In the genomic region with DNA sequence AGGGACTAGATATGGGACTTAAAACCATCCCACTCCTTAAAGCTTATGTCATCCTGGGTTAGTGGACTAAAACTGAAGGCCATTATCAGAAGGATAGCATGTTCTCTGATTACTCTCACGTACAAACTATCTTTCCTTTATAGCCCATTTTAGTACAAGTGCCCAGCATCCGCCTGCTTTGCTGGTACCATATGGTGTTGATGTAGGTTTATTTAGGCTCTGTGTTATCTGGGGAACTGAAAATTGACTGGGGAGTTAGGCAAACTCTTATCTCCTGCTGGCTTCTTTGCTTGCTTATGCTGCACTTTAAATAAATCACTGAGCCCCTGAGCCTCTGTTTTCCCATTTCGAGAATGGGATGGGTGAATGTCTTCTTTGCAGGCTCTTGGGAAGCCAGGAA, we compare ENCODE assay signal across 27 mouse cellular contexts.
DNase-seq lines count a peak whose midpoint lies in the region; ATAC-seq lines count a peak whose summit lies in the region.
"Had no signal": no experiment of that assay in that cellular context is flagged by ENCODE, and none has a peak within 500 bp of the region (broad histone marks: within the 10 kb centered on the region; RNA-seq: fewer than 3 reads in every experiment).

No protein-coding gene starts in this region.

- 0 out of 2 replicates have a peak overlapping the region, but pooled peaks have one; percentile 30 for H3K27ac ChIP-seq in neural tube, embryonic 13.5 days (replicated peaks)
- no peak overlapping the region for H3K27ac ChIP-seq in neural tube, embryonic 14.5 days (ENCODE audit: low read depth, low read length)
- H3K27ac ChIP-seq: embryonic facial prominence, embryonic 10.5 days; embryonic facial prominence, embryonic 13.5 days; forebrain, embryonic 12.5 days; forebrain, embryonic 15.5 days; heart, adult 2 months; heart, embryonic 10.5 days; heart, embryonic 13.5 days; hindbrain, embryonic 15.5 days had no signal

- no peak overlapping the region for H3K4me3 ChIP-seq in neural tube, embryonic 13.5 days
- no peak overlapping the region for H3K4me3 ChIP-seq in neural tube, embryonic 14.5 days (ENCODE audit: low read depth, low read length)
- H3K4me3 ChIP-seq: embryonic facial prominence, embryonic 10.5 days; embryonic facial prominence, embryonic 13.5 days; erythroblast, embryonic 14.5 days; forebrain, embryonic 12.5 days; forebrain, embryonic 15.5 days; heart, adult 2 months; heart, embryonic 10.5 days; heart, embryonic 13.5 days; hindbrain, embryonic 15.5 days had no signal

- peaks cover 23% of the 10 kb centered on the region for H3K4me1 ChIP-seq in neural tube, embryonic 13.5 days (replicated peaks)
- H3K4me1 ChIP-seq in neural tube, embryonic 14.5 days (ENCODE audit: control insufficient read depth, insufficient read depth, low read length): peaks cover 8% of the 10 kb centered on the region
- H3K4me1 ChIP-seq: forebrain, embryonic 15.5 days; hindbrain, embryonic 15.5 days had no signal

- no peak overlapping the region for H3K9ac ChIP-seq in neural tube, embryonic 13.5 days
- no peak overlapping the region for H3K9ac ChIP-seq in neural tube, embryonic 14.5 days (replicated peaks; ENCODE audit: low read depth, low read length)
- H3K9ac ChIP-seq: embryonic facial prominence, embryonic 13.5 days; forebrain, embryonic 12.5 days; forebrain, embryonic 15.5 days; heart, embryonic 13.5 days; hindbrain, embryonic 15.5 days had no signal

- H3K9me3 ChIP-seq in neural tube, embryonic 13.5 days: no peaks in the 10 kb centered on the region
- H3K9me3 ChIP-seq in neural tube, embryonic 14.5 days (ENCODE audit: control insufficient read depth, low read length): no peaks in the 10 kb centered on the region
- H3K9me3 ChIP-seq: embryonic facial prominence, embryonic 10.5 days; embryonic facial prominence, embryonic 13.5 days; forebrain, embryonic 12.5 days; forebrain, embryonic 15.5 days; heart, embryonic 10.5 days; heart, embryonic 13.5 days; hindbrain, embryonic 15.5 days had no signal

- DNase-seq in frontal cortex, postnatal 25 days (ENCODE audit: low spot score in 2 of 2): no peak
- no peak for DNase-seq in neural tube, embryonic 10.5 days (ENCODE audit: extremely low spot score, low spot score)
- no peak for DNase-seq in layer of hippocampus, adult 18-20 months (ENCODE audit: low spot score in 2 of 2)
- no peak for DNase-seq in spleen, adult 12 weeks (ENCODE audit: low spot score)
- DNase-seq: adrenal gland, adult 8-10 months; adrenal gland, postnatal 25 days; cerebellum, adult 18-20 months; cerebellum, adult 9-11 months; cerebellum, postnatal 36 days; embryo, embryonic 11 days; gastrocnemius, postnatal 10 days; gastrocnemius, postnatal 36 days; heart, adult 2 months; heart, postnatal 14 days; heart, postnatal 4 days had no signal

- peak; percentile 94 for ATAC-seq in frontal cortex, adult (ENCODE audit: low TSS enrichment)
- peak; percentile 42; the same call in 1 of the 2 replicates for ATAC-seq in neural tube, embryonic 13.5 days (ENCODE audit: low read depth)
- ATAC-seq in neural tube, embryonic 14.5 days (ENCODE audit: low read depth): peak; percentile 34; the same call in 1 of the 2 replicates
- ATAC-seq: activated CD4-positive, CD25-positive, alpha-beta regulatory T cell, adult 4 months; forebrain, embryonic 15.5 days had no signal

- no peak overlapping the region for H3K4me2 ChIP-seq in neural tube, embryonic 13.5 days
- no peak overlapping the region for H3K4me2 ChIP-seq in neural tube, embryonic 14.5 days (ENCODE audit: low read depth, low read length)
- H3K4me2 ChIP-seq: embryonic facial prominence, embryonic 13.5 days; forebrain, embryonic 12.5 days; forebrain, embryonic 15.5 days; heart, embryonic 13.5 days; hindbrain, embryonic 15.5 days had no signal

- H3K36me3 ChIP-seq in neural tube, embryonic 13.5 days: no peaks in the 10 kb centered on the region
- H3K36me3 ChIP-seq in neural tube, embryonic 14.5 days (ENCODE audit: control insufficient read depth, insufficient read depth, low read length): no peaks in the 10 kb centered on the region
- H3K36me3 ChIP-seq: embryonic facial prominence, embryonic 10.5 days; embryonic facial prominence, embryonic 13.5 days; forebrain, embryonic 12.5 days; forebrain, embryonic 15.5 days; heart, embryonic 10.5 days; heart, embryonic 13.5 days; hindbrain, embryonic 15.5 days had no signal

- H3K27me3 ChIP-seq in neural tube, embryonic 13.5 days: no peaks in the 10 kb centered on the region
- H3K27me3 ChIP-seq in neural tube, embryonic 14.5 days (ENCODE audit: control insufficient read depth, insufficient read depth, low read length): no peaks in the 10 kb centered on the region
- H3K27me3 ChIP-seq: forebrain, embryonic 15.5 days; hindbrain, embryonic 15.5 days had no signal

- WGBS in neural tube, embryonic 13.5 days: 34% methylated on average over 3 of the region's 3 CpGs
- WGBS in neural tube, embryonic 14.5 days: 53% methylated on average over 3 of the region's 3 CpGs

Comparison
In these comparisons a context has a peak if more than half of its experiments do, and no peak if none do; other contexts are left out.
1. ATAC-seq: peak in every context shown above with its lines; median percentile 94 in frontal cortex, adult; 42 in neural tube, embryonic 13.5 days; 34 in neural tube, embryonic 14.5 days.